Mouse (Mus musculus) myocyte (in vitro differentiated cells): ENCODE results near the gene B4galt4. TPM values are rescaled to one million over a fixed set of nuclear protein-coding genes. Genes with fewer than 3 reads are reported as not detected.
A peak's percentile ranks its signal among the peaks of the same experiment; 100 is the strongest.

ENCODE experiments used
- H3K27me3 ChIP-seq: one replicate; pipeline ENCODE4 v1.6.1; 2011; ENCODE audit not compliant: control insufficient read depth, insufficient read depth, insufficient read length
- H3K36me3 ChIP-seq: one replicate; pipeline ENCODE4 v1.6.1; 2011; ENCODE audit not compliant: control insufficient read depth, insufficient read depth
- H3K4me2 ChIP-seq: one replicate; pipeline ENCODE4 v1.6.1; 2011; ENCODE audit warnings: low read depth, control low read depth
- H3K4me3 ChIP-seq: one replicate; pipeline ENCODE4 v1.5.1; 2011; ENCODE audit warnings: mild to moderate bottlenecking, control low read depth, moderate library complexity
- H3K79me2 ChIP-seq: one replicate; pipeline ENCODE4 v1.6.1; 2011; ENCODE audit not compliant: control insufficient read depth, insufficient read depth
- H3ac ChIP-seq: one replicate; pipeline ENCODE4 v1.6.1; 2011; ENCODE audit not compliant: control insufficient read depth, insufficient read length
- CEBPB ChIP-seq: IDR thresholded peaks from 2 replicates; pipeline ENCODE4 v1.6.1; 2011; ENCODE audit warnings: mild to moderate bottlenecking, moderate library complexity; ENCODE audit not compliant: poor library complexity, insufficient read depth, severe bottlenecking
- E2F4 ChIP-seq: IDR thresholded peaks from one replicate; pipeline ENCODE4 v1.6.1; 2011; ENCODE audit warnings: mild to moderate bottlenecking, control low read depth, moderate library complexity; ENCODE audit not compliant: insufficient read depth
- MAX ChIP-seq: IDR thresholded peaks from one replicate; pipeline ENCODE4 v1.6.1; 2011; ENCODE audit warnings: low read depth, mild to moderate bottlenecking, control low read depth
- MYOD1 ChIP-seq, 3 experiments: IDR thresholded peaks; one replicate each; pipeline ENCODE4 v1.6.1; 2011; ENCODE audit warnings: control low read depth in 2 of 3, low read depth in 2 of 3, mild to moderate bottlenecking in 2 of 3, moderate library complexity in 1 of 3; ENCODE audit not compliant: insufficient read length in 2 of 3, control insufficient read depth in 1 of 3
- MYOG ChIP-seq, 3 experiments: IDR thresholded peaks; one replicate each; pipeline ENCODE4 v1.6.1; 2011; ENCODE audit warnings: control low read depth in 2 of 3, low read depth in 2 of 3, mild to moderate bottlenecking in 2 of 3; ENCODE audit not compliant: insufficient read length in 2 of 3, control insufficient read depth in 1 of 3, insufficient read depth in 1 of 3
- POLR2A ChIP-seq: IDR thresholded peaks from one replicate; pipeline ENCODE4 v1.6.1; 2011; ENCODE audit warnings: low read depth, mild to moderate bottlenecking, control low read depth, moderate library complexity; ENCODE audit not compliant: insufficient read length
- POLR2AphosphoS2 ChIP-seq: IDR thresholded peaks from one replicate; pipeline ENCODE4 v1.6.1; 2011; ENCODE audit warnings: low read depth, control low read depth; ENCODE audit not compliant: insufficient read length
- REST ChIP-seq: IDR thresholded peaks from one replicate; pipeline ENCODE4 v1.6.1; 2011; ENCODE audit warnings: mild to moderate bottlenecking, control low read depth, moderate library complexity; ENCODE audit not compliant: insufficient read depth, insufficient read length
- SRF ChIP-seq: IDR thresholded peaks from one replicate; pipeline ENCODE4 v1.6.1; 2011; ENCODE audit warnings: low read depth; ENCODE audit not compliant: control insufficient read depth, insufficient read length
- TCF12 ChIP-seq: IDR thresholded peaks from one replicate; pipeline ENCODE4 v1.6.1; 2011; ENCODE audit warnings: mild to moderate bottlenecking, control low read depth; ENCODE audit not compliant: poor library complexity, insufficient read depth, severe bottlenecking
- TCF3 ChIP-seq: IDR thresholded peaks from one replicate; pipeline ENCODE4 v1.6.1; 2011; ENCODE audit warnings: low read depth, control low read depth; ENCODE audit not compliant: insufficient read length
- USF1 ChIP-seq: IDR thresholded peaks from one replicate; pipeline ENCODE4 v1.6.1; 2011; ENCODE audit warnings: low read depth, mild to moderate bottlenecking, control low read depth, moderate library complexity
- polyA plus RNA-seq: library from polyadenylated mRNA; unstranded; fragments of >200 nt; fragmentation: generic; extraction: Trizol; gene quantifications from one replicate; pipeline ENCODE4 v1.2.1, GENCODE M21; 2012; ENCODE audit warnings: missing spikeins

B4galt4 gene
- polyA plus RNA-seq, 1 experiment, result 6.6 TPM

DNA sequence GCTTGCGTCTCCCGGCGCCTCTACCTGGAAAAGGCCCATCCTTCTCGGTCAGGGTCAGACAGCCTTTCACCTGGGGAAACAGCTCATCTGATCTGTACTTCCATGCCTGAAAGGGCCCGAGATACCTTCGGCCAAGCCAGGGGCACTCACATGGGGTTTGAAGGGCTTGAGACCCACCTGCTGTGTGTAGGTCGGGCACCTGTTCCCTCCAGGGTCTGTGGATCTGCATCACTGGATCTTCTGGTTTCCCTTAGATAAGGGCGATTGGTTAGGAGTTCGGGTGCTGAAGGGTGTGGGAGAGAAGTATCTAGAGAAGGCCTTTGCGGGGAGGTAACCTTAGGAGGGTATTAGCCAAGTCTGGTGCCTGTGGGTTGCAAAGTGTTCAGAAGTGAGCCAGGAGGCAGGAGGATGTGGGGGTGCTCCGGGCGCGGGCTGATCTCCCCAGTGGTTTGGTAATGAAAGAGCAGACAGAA lies 631 bp downstream of the B4galt4 start:
- Histone ChIP-seq H3ac (peak overlapping the region; percentile 3), H3K79me2 (no peaks in the 10 kb centered on the region), H3K4me2 (peak overlapping the region; percentile 96), H3K36me3 (no peaks in the 10 kb centered on the region), H3K4me3 (peak overlapping the region; percentile 28), H3K27me3 (no peaks in the 10 kb centered on the region)
- TF ChIP-seq POLR2A (no peak), TCF12 (no peak), SRF (no peak), MYOD1 (IDR thresholded peaks at IDR 0.05; ENCODE audit: control insufficient read depth in 1 of 3, insufficient read length in 2 of 3, low read depth in 2 of 3) (peak in 2 of 3 experiments; percentile 44 to 59), USF1 (no peak), POLR2AphosphoS2 (no peak), TCF3 (no peak), MYOG (IDR thresholded peaks at IDR 0.05; ENCODE audit: control insufficient read depth in 1 of 3, insufficient read depth in 1 of 3, insufficient read length in 2 of 3, low read depth in 2 of 3) (peak in 1 of 3 experiments; percentile 39), E2F4 (no peak), REST (no peak)

DNA sequence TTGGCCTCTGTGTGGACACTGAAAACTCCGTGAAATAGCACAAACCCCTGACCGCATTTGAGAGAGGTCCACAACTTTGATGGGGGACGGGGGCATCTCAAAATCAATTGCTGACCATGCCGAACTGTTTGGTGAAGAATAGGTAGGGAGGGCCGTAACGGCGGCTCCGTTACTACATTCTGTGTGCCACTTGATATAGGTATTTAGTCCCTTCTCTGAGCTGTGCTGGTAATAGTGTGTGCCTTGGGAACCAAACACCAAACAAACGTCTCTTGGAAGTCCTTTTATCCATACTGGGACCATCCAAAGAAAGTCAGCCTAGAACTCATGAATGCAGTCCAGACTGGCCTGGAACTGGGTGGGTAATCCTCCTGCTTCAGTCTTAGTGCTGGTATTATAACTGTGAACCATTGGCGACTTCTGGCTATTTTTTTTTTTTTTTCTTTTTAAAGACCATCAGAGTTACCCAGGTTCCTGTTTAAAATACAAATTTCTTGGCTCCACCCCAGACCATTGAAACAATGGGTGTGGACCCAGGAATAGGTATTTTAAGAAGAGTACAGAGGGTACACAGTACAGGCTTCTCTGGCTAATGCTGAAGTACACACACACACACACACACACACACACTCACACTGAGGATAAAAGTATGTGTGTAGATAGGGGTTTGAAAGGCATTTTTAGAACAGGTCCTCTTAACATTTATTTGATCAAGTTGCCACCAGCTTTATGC lies 2.0 kb downstream of the B4galt4 start:
- Histone ChIP-seq H3K4me3 (no peak overlapping the region), H3ac (no peak overlapping the region), H3K27me3 (no peaks in the 10 kb centered on the region), H3K4me2 (no peak overlapping the region), H3K79me2 (no peaks in the 10 kb centered on the region), H3K36me3 (no peaks in the 10 kb centered on the region)
- TF ChIP-seq CEBPB (no peak), USF1 (no peak), SRF (no peak)

DNA sequence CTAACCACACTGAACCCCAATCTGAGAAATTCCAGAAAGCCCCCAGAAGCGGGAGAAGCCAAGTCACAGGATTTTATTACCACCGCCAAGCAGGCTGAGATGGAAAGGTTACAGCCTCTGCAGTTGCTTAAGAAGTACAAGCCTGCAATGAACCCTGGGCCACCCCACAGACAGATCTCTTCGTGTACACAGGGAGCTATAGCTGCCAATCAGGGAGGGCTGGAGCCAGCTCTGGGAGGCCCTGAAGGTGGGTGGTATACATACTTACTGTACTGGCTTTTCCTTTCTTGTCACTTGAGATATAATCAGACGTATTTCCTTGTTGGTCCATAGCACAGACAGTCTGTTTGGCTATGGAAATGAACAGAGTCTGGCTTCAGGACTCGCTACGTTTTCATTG lies 8.7 kb downstream of the B4galt4 start:
- TF ChIP-seq TCF12 (no peak), MYOG (IDR thresholded peaks at IDR 0.05; ENCODE audit: control insufficient read depth in 1 of 3, insufficient read depth in 1 of 3, insufficient read length in 2 of 3, low read depth in 2 of 3) (no peak), SRF (no peak), MYOD1 (IDR thresholded peaks at IDR 0.05; ENCODE audit: control insufficient read depth in 1 of 3, insufficient read length in 2 of 3, low read depth in 2 of 3) (no peak), POLR2A (no peak), USF1 (no peak)
- no peaks in the 10 kb centered on the region for H3K36me3 ChIP-seq
- H3K27me3 ChIP-seq, result no peaks in the 10 kb centered on the region
- no peak overlapping the region for H3ac ChIP-seq
- no peaks in the 10 kb centered on the region for H3K79me2 ChIP-seq
- no peak overlapping the region for H3K4me3 ChIP-seq
- no peak overlapping the region for H3K4me2 ChIP-seq

DNA sequence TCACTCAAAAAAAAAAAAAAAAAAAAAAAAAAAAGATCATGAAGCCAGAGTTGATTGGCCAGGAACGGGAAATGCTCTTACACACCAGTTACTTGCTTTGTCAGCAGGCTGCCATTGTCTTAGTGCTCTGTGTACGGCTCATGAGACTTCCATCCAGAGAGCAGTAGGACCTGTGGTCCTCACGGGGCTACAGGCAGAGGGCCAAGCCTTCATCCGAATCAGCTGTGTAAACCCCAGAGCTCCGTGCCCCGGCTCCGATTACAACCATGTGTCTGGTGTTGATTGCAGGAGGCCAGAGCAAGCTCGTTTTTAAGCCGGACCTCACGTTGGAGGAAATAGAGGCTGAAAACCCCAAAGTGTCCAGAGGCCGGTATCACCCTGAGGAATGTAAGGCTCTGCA lies 11.6 kb downstream of the B4galt4 start:
- no peaks in the 10 kb centered on the region for H3K27me3 ChIP-seq
- no peak overlapping the region for H3ac ChIP-seq
- H3K79me2 ChIP-seq, result no peaks in the 10 kb centered on the region
- H3K4me3 ChIP-seq, result no peak overlapping the region
- TF ChIP-seq REST (no peak), MYOD1 (IDR thresholded peaks at IDR 0.05; ENCODE audit: control insufficient read depth in 1 of 3, insufficient read length in 2 of 3, low read depth in 2 of 3) (peak in 1 of 3 experiments; percentile 6), MYOG (IDR thresholded peaks at IDR 0.05; ENCODE audit: control insufficient read depth in 1 of 3, insufficient read depth in 1 of 3, insufficient read length in 2 of 3, low read depth in 2 of 3) (peak in 1 of 3 experiments; percentile 64)
- H3K4me2 ChIP-seq, result no peak overlapping the region
- H3K36me3 ChIP-seq, result no peaks in the 10 kb centered on the region

DNA sequence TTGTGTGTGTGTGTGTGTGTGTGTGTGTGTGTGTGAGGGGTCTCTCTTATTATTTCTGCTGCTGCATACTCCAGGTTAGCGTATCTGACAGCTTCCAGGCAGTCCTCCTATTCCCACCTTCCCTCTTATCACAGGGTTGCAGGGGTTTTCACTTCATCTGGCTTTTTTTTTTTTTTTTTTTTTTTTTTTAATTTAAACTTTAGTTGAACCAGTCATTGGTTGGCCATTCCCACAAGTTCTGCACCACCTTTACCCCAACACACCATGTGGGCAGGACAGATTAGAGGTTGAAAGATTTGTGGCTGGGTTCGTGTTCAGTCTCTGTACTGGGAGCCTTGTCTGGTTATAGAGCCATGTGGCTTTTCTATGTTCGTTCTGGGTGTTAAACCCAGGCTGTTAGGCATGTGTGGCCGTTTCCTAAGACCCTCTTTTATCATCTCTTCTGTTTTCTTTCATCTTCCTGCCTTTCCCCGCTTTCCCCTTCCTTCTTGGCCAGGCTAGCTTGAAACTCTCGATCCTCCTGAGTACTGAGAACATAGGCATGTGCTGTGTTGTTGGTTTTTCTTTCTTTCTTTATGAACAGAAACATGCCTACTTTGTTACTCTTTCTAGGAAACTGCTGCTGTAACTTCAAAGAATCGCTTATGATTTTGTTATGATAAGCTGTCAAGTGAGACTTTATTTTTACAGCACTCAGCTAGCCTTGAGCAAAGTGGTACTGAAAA lies 13.6 kb downstream of the B4galt4 start:
- no peak for TF ChIP-seq MYOG (IDR thresholded peaks at IDR 0.05; ENCODE audit: control insufficient read depth in 1 of 3, insufficient read depth in 1 of 3, insufficient read length in 2 of 3, low read depth in 2 of 3)
- H3K27me3 ChIP-seq, result no peaks in the 10 kb centered on the region
- no peak overlapping the region for H3K4me3 ChIP-seq
- H3K4me2 ChIP-seq, result no peak overlapping the region
- no peak overlapping the region for H3ac ChIP-seq
- no peaks in the 10 kb centered on the region for H3K79me2 ChIP-seq
- H3K36me3 ChIP-seq, result no peaks in the 10 kb centered on the region

DNA sequence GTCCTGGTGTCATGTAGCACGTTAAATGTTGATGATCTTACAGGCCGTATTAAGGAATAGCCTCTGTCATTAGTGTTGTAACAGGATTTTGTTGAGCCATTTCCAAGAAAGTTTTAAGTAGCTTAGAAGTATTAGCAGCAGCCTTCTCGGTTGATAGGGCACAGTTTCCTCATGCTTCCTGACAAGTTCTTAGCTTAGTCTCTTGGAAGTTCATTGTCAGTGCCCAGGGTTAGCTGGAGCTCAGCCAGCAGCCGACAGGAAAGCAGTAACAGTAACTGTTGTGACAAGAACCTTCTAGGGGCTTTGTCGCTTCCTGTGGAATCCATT lies 14.1 kb downstream of the B4galt4 start:
- TF ChIP-seq REST, result no peak
- no peak for TF ChIP-seq POLR2A
- no peak for TF ChIP-seq SRF
- no peak for TF ChIP-seq CEBPB
- TF ChIP-seq MYOG (IDR thresholded peaks at IDR 0.05; ENCODE audit: control insufficient read depth in 1 of 3, insufficient read depth in 1 of 3, insufficient read length in 2 of 3, low read depth in 2 of 3), result no peak
- TF ChIP-seq MAX, result no peak
- TF ChIP-seq MYOD1 (IDR thresholded peaks at IDR 0.05; ENCODE audit: control insufficient read depth in 1 of 3, insufficient read length in 2 of 3, low read depth in 2 of 3), result no peak
- TF ChIP-seq E2F4, result no peak
- TF ChIP-seq TCF12, result no peak
- TF ChIP-seq USF1, result no peak
- Histone ChIP-seq H3K4me2 (no peak overlapping the region), H3K27me3 (no peaks in the 10 kb centered on the region), H3K36me3 (no peaks in the 10 kb centered on the region), H3K79me2 (no peaks in the 10 kb centered on the region), H3ac (no peak overlapping the region), H3K4me3 (no peak overlapping the region)
